Mouse (Mus musculus): ENCODE data around the gene Sufu.

The Sufu gene

GRCm38 (mm10) chr19:46531071-46532030 lies 134.7 kb downstream of the Sufu start:
- DNase-seq (ENCODE audit: low spot score in 2 of 2), result no peak

- no peak for DNase-seq (ENCODE audit: low spot score in 2 of 2)
Observed at GRCm38 (mm10) chr19:46532031-46532688, 135.5 kb downstream of the Sufu start.

GRCm38 (mm10) chr19:46533066-46533465 lies 136.4 kb downstream of the Sufu start:
- DNase-seq (ENCODE audit: low spot score in 2 of 2), result no peak

- no peak for DNase-seq (ENCODE audit: low spot score in 2 of 2)
Observed at GRCm38 (mm10) chr19:46533525-46533924, 136.8 kb downstream of the Sufu start.

GRCm38 (mm10) chr19:46534542-46535098 lies 137.9 kb downstream of the Sufu start:
- no peak for DNase-seq (ENCODE audit: low spot score in 2 of 2)

- DNase-seq (ENCODE audit: low spot score in 2 of 2), result no peak
Observed at GRCm38 (mm10) chr19:46537357-46537756, 140.7 kb downstream of the Sufu start.

GRCm38 (mm10) chr19:46538213-46538612 lies 141.5 kb downstream of the Sufu start:
- DNase-seq (ENCODE audit: low spot score in 2 of 2), result no peak
